Mouse (Mus musculus) cerebellum, adult 2 months (tissue): Measurements from ENCODE around the gene Cadm1.

Source experiments
- CTCF ChIP-seq: fragments of 200-500 bp; IDR thresholded peaks from 2 replicates; pipeline ENCODE4 v1.5.1; 2011; ENCODE audit warnings: low read depth, mild to moderate bottlenecking, control low read depth, low read length, moderate library complexity, borderline replicate concordance; ENCODE audit not compliant: insufficient read depth
- POLR2A ChIP-seq: fragments of 200-500 bp; IDR thresholded peaks from 2 replicates; pipeline ENCODE4 v1.6.1; 2011; ENCODE audit warnings: low read length, control low read depth, borderline replicate concordance; ENCODE audit not compliant: insufficient read depth

- TF ChIP-seq POLR2A = no peak
- no peak for TF ChIP-seq CTCF
These were observed 86.4 kb downstream of the Cadm1 start for GRCm38 (mm10) chr9:47616391-47616790.
